Mouse (Mus musculus): ENCODE data around the gene Nat8f6. TPM values are rescaled to one million over a fixed set of nuclear protein-coding genes. Genes with fewer than 3 reads are reported as not detected.
"Not testable (repeated sequence)": the region's sequence is repeated elsewhere in the genome, so short reads cannot be mapped to it uniquely, and the experiment has no call there.

Gene Nat8f6
- polyA plus RNA-seq, 1 experiment from 2014 or later: not detected

GRCm38 (mm10) chr6:85851062-85851773 lies 30.5 kb upstream of the Nat8f6 start:
- Histone ChIP-seq H3K9me3 (no peaks in the 10 kb centered on the region), H3K4me2 (no peak overlapping the region), H3K4me3 (replicated peaks) (no peak overlapping the region), H3K4me1 (no peaks in the 10 kb centered on the region), H3K27ac (no peak overlapping the region), H3K27me3 (replicated peaks) (no peaks in the 10 kb centered on the region), H3K36me3 (no peaks in the 10 kb centered on the region), H3K9ac (no peak overlapping the region)
- 80% methylated on average over 7 of the region's 7 CpGs for WGBS
- no peak for ATAC-seq (ENCODE audit: insufficient read depth, low FRiP score, low read depth)

GRCm38 (mm10) chr6:85849240-85849639 lies 28.5 kb upstream of the Nat8f6 start:
- no peaks in the 10 kb centered on the region for H3K9me3 ChIP-seq
- no peak overlapping the region for H3K4me3 ChIP-seq (replicated peaks)
- no peak overlapping the region for H3K4me2 ChIP-seq
- WGBS: 29% methylated on average over 2 of the region's 2 CpGs
- no peaks in the 10 kb centered on the region for H3K4me1 ChIP-seq
- no peak overlapping the region for H3K9ac ChIP-seq
- no peak overlapping the region for H3K27ac ChIP-seq
- no peak for ATAC-seq (ENCODE audit: insufficient read depth, low FRiP score, low read depth)
- H3K36me3 ChIP-seq: no peaks in the 10 kb centered on the region
- H3K27me3 ChIP-seq (replicated peaks): no peaks in the 10 kb centered on the region

- Histone ChIP-seq H3K36me3 (no peaks in the 10 kb centered on the region), H3K27me3 (replicated peaks) (no peaks in the 10 kb centered on the region), H3K4me1 (no peaks in the 10 kb centered on the region), H3K4me3 (replicated peaks) (no peak overlapping the region), H3K9ac (no peak overlapping the region), H3K9me3 (no peaks in the 10 kb centered on the region), H3K4me2 (no peak overlapping the region), H3K27ac (no peak overlapping the region)
- no peak for ATAC-seq (ENCODE audit: insufficient read depth, low FRiP score, low read depth)
- 86% methylated on average over 4 of the region's 4 CpGs for WGBS
These were observed 27.4 kb upstream of the Nat8f6 start for GRCm38 (mm10) chr6:85848140-85848539.

- no peak for ATAC-seq (ENCODE audit: insufficient read depth, low FRiP score, low read depth)
- Histone ChIP-seq H3K4me2 (no peak overlapping the region), H3K27ac (no peak overlapping the region), H3K4me1 (no peaks in the 10 kb centered on the region), H3K9me3 (no peaks in the 10 kb centered on the region), H3K27me3 (replicated peaks) (no peaks in the 10 kb centered on the region), H3K4me3 (replicated peaks) (no peak overlapping the region), H3K36me3 (no peaks in the 10 kb centered on the region), H3K9ac (no peak overlapping the region)
- WGBS: 14% methylated on average over 1 of the region's 1 CpGs
These were observed 26.2 kb upstream of the Nat8f6 start for GRCm38 (mm10) chr6:85846921-85847320.

- H3K27ac ChIP-seq; ATAC-seq (ENCODE audit: insufficient read depth, low FRiP score, low read depth); H3K4me1 ChIP-seq; H3K4me2 ChIP-seq; H3K4me3 ChIP-seq (replicated peaks); H3K27me3 ChIP-seq (replicated peaks); H3K9me3 ChIP-seq; H3K36me3 ChIP-seq; H3K9ac ChIP-seq: not testable (repeated sequence)
- 77% methylated on average over 25 of the region's 25 CpGs for WGBS
These were observed 23.1 kb upstream of the Nat8f6 start for GRCm38 (mm10) chr6:85843677-85844458.

- Histone ChIP-seq H3K9ac (no peak overlapping the region), H3K9me3 (no peaks in the 10 kb centered on the region), H3K4me3 (replicated peaks) (no peak overlapping the region), H3K4me1 (no peaks in the 10 kb centered on the region), H3K4me2 (no peak overlapping the region), H3K36me3 (no peaks in the 10 kb centered on the region), H3K27me3 (replicated peaks) (no peaks in the 10 kb centered on the region), H3K27ac (no peak overlapping the region)
- ATAC-seq (ENCODE audit: insufficient read depth, low FRiP score, low read depth): no peak
- WGBS: 47% methylated on average over 4 of the region's 4 CpGs
These were observed 19.2 kb upstream of the Nat8f6 start for GRCm38 (mm10) chr6:85839982-85840381.

GRCm38 (mm10) chr6:85838674-85839073 lies 17.9 kb upstream of the Nat8f6 start:
- no peak overlapping the region for H3K9ac ChIP-seq
- 72% methylated on average over 8 of the region's 8 CpGs for WGBS
- ATAC-seq (ENCODE audit: insufficient read depth, low FRiP score, low read depth): no peak

GRCm38 (mm10) chr6:85837307-85837706 lies 16.6 kb upstream of the Nat8f6 start:
- not testable (repeated sequence) for H3K27ac ChIP-seq; H3K9ac ChIP-seq; H3K9me3 ChIP-seq; H3K36me3 ChIP-seq; H3K27me3 ChIP-seq (replicated peaks); H3K4me3 ChIP-seq (replicated peaks); H3K4me1 ChIP-seq
- peak; percentile 73; the same call in 1 of the 2 replicates for ATAC-seq (ENCODE audit: insufficient read depth, low FRiP score, low read depth)
- WGBS: 20% methylated on average over 12 of the region's 12 CpGs
- H3K4me2 ChIP-seq: peak overlapping the region; percentile 40

More at GRCm38 (mm10) chr6:85838674-85839073, 17.9 kb upstream of the Nat8f6 start:
- H3K4me3 ChIP-seq (replicated peaks): no peak overlapping the region
- H3K4me1 ChIP-seq: no peaks in the 10 kb centered on the region
- H3K36me3 ChIP-seq: no peaks in the 10 kb centered on the region
- no peaks in the 10 kb centered on the region for H3K27me3 ChIP-seq (replicated peaks)
- no peak overlapping the region for H3K4me2 ChIP-seq
- H3K9me3 ChIP-seq: no peaks in the 10 kb centered on the region
- H3K27ac ChIP-seq: no peak overlapping the region

GRCm38 (mm10) chr6:85836827-85837226 lies 16.1 kb upstream of the Nat8f6 start:
- H3K27me3 ChIP-seq (replicated peaks); H3K27ac ChIP-seq; H3K9me3 ChIP-seq; H3K9ac ChIP-seq; H3K4me3 ChIP-seq (replicated peaks); H3K4me1 ChIP-seq; ATAC-seq (ENCODE audit: insufficient read depth, low FRiP score, low read depth); H3K36me3 ChIP-seq: not testable (repeated sequence)
- WGBS: 19% methylated on average over 9 of the region's 9 CpGs
- peak overlapping the region; percentile 40 for H3K4me2 ChIP-seq

- 80% methylated on average over 5 of the region's 5 CpGs for WGBS
- not testable (repeated sequence) for ATAC-seq (ENCODE audit: insufficient read depth, low FRiP score, low read depth); H3K27me3 ChIP-seq (replicated peaks)
These were observed 15.3 kb upstream of the Nat8f6 start for GRCm38 (mm10) chr6:85836098-85836497.

GRCm38 (mm10) chr6:85835104-85835503 lies 14.3 kb upstream of the Nat8f6 start:
- H3K27me3 ChIP-seq (replicated peaks); H3K9me3 ChIP-seq; ATAC-seq (ENCODE audit: insufficient read depth, low FRiP score, low read depth); H3K4me2 ChIP-seq; H3K4me3 ChIP-seq (replicated peaks); H3K27ac ChIP-seq; H3K9ac ChIP-seq; H3K36me3 ChIP-seq; H3K4me1 ChIP-seq: not testable (repeated sequence)
- 61% methylated on average over 1 of the region's 2 CpGs for WGBS

More at GRCm38 (mm10) chr6:85836098-85836497, 15.3 kb upstream of the Nat8f6 start:
- not testable (repeated sequence) for H3K9me3 ChIP-seq; H3K4me2 ChIP-seq; H3K9ac ChIP-seq; H3K36me3 ChIP-seq; H3K27ac ChIP-seq; H3K4me3 ChIP-seq (replicated peaks); H3K4me1 ChIP-seq

GRCm38 (mm10) chr6:85834504-85835100 lies 13.8 kb upstream of the Nat8f6 start:
- H3K4me3 ChIP-seq (replicated peaks); H3K4me1 ChIP-seq; H3K9ac ChIP-seq; H3K9me3 ChIP-seq; H3K36me3 ChIP-seq; H3K4me2 ChIP-seq; H3K27ac ChIP-seq; ATAC-seq (ENCODE audit: insufficient read depth, low FRiP score, low read depth); H3K27me3 ChIP-seq (replicated peaks): not testable (repeated sequence)

Measured in stomach, embryonic 15.5 days (tissue).